Mouse (Mus musculus) left cerebral cortex, postnatal 14 days (tissue): ENCODE measurements at regions not wholly inside any gene's neighbourhood (a gene's known extent, or its start where the extent isn't known, plus 50 kb on each side); places are given as distances from the start of the nearest gene placed in this dataset.

Experiments used
- DNase-seq, 2 experiments: peaks; one replicate each; pipeline ENCODE4 v3.0.0; 2021 to 2022; ENCODE audit warnings: low spot score in 2 of 2, mixed read lengths in 1 of 2
- intact Hi-C: fragments of 180-260 bp; cut with DNase I; formaldehyde crosslinking; loops from one replicate; pipeline ENCODE4 v1.15.1; 2025

GRCm38 (mm10) chr3:20709661-20710060, 342.7 kb upstream of the Agtr1b start:
- no peak for DNase-seq
- intact Hi-C loops, result no loop called here

- peak; percentile 63 to 70 for DNase-seq
- intact Hi-C loops, result no loop called here
Measured at GRCm38 (mm10) chr3:20695322-20695859, 328.4 kb upstream of the Agtr1b start.

GRCm38 (mm10) chr3:20680944-20681494, 314.0 kb upstream of the Agtr1b start:
- DNase-seq, result no peak
- intact Hi-C loops, result no loop called here

DNA sequence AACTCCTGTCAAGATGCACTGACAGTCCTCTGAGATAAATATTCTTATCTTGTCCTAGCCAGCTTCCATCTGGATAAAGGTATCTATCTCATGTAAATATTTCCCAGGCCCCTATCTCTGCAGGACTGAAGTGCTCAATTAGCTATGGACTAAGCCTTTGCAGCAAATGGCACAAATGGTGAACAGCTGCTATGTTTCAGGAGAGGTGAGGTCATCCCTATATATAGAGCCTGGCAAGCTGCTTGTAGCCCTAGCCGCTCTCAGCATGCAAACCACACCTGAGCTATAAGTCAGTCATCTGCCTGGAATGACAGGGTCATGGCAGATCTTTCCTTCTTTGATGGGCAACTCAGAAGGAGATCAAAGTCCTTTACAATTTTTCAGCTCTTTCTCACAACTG, 294.9 kb upstream of the Agtr1b start:
- peak; percentile 8 to 37 for DNase-seq

GRCm38 (mm10) chr3:20655345-20655744, 288.4 kb upstream of the Agtr1b start:
- intact Hi-C loops, result loop anchor here (2.0 to 10.0 kb wide), 3 partner anchors 1282 to 1539 kb away; partner anchors contain the start of gene Tbl1xr1
- DNase-seq, result peak; percentile 34 to 58

More for the DNA sequence above, 294.9 kb upstream of the Agtr1b start:
- intact Hi-C loops, result no loop called here
